Mouse (Mus musculus) thymus, adult 18-20 months (tissue): ENCODE results near the gene Lasp1.
"Not testable (repeated sequence)": the region's sequence is repeated elsewhere in the genome, so short reads cannot be mapped to it uniquely, and the experiment has no call there.

Source experiments
- DNase-seq, 2 experiments: peaks; one replicate each; pipeline ENCODE4 v3.0.0; 2022; ENCODE audit warnings: mixed read lengths in 2 of 2

The Lasp1 gene

GRCm38 (mm10) chr11:97830501-97830900 is 31.7 kb downstream of the Lasp1 start:
- no peak for DNase-seq

- DNase-seq = no peak
Measured at GRCm38 (mm10) chr11:97832001-97832400, 33.2 kb downstream of the Lasp1 start.

- DNase-seq = no peak
Measured at GRCm38 (mm10) chr11:97833352-97833751, 34.6 kb downstream of the Lasp1 start.

- DNase-seq = no peak
Measured at GRCm38 (mm10) chr11:97836541-97836940, 37.7 kb downstream of the Lasp1 start.

GRCm38 (mm10) chr11:97837051-97837450 is 38.3 kb downstream of the Lasp1 start:
- not testable (repeated sequence) for DNase-seq

- DNase-seq = no peak
Measured at GRCm38 (mm10) chr11:97837641-97838149, 38.9 kb downstream of the Lasp1 start.

GRCm38 (mm10) chr11:97838779-97839440 is 40.1 kb downstream of the Lasp1 start:
- DNase-seq = no peak

GRCm38 (mm10) chr11:97839441-97840134 is 40.8 kb downstream of the Lasp1 start:
- DNase-seq = no peak

GRCm38 (mm10) chr11:97840135-97840490 is 41.3 kb downstream of the Lasp1 start:
- DNase-seq = no peak

GRCm38 (mm10) chr11:97840539-97840954 is 41.7 kb downstream of the Lasp1 start, which contains the start of gene B230217C12Rik:
Gene B230217C12Rik, plus strand, starts transcription at chr11:97840780.
- no peak for DNase-seq

- peak; percentile 51 to 68 for DNase-seq
Measured at GRCm38 (mm10) chr11:97840991-97841661, 42.3 kb downstream of the Lasp1 start.

GRCm38 (mm10) chr11:97842001-97842400 is 43.2 kb downstream of the Lasp1 start:
- DNase-seq = no peak

GRCm38 (mm10) chr11:97850367-97850766 is 51.6 kb downstream of the Lasp1 start:
- DNase-seq = no peak

GRCm38 (mm10) chr11:97851601-97852000 is 52.8 kb downstream of the Lasp1 start:
- DNase-seq = no peak

- no peak for DNase-seq
Measured at GRCm38 (mm10) chr11:97855473-97855872, 56.7 kb downstream of the Lasp1 start.

- no peak for DNase-seq
Measured at GRCm38 (mm10) chr11:97862148-97862547, 63.3 kb downstream of the Lasp1 start.

GRCm38 (mm10) chr11:97865421-97865820 is 66.6 kb downstream of the Lasp1 start:
- no peak for DNase-seq

GRCm38 (mm10) chr11:97866091-97866888 is 67.5 kb downstream of the Lasp1 start:
- DNase-seq = no peak

- no peak for DNase-seq
Measured at GRCm38 (mm10) chr11:97867591-97867990, 68.8 kb downstream of the Lasp1 start.

- DNase-seq = not testable (repeated sequence)
Measured at GRCm38 (mm10) chr11:97872378-97872777, 73.6 kb downstream of the Lasp1 start.

- DNase-seq = no peak
Measured at GRCm38 (mm10) chr11:97874396-97874795, 75.6 kb downstream of the Lasp1 start.

- no peak for DNase-seq
Measured at GRCm38 (mm10) chr11:97877341-97877740, 78.5 kb downstream of the Lasp1 start.

- DNase-seq = no peak
Measured at GRCm38 (mm10) chr11:97880362-97880761, 81.6 kb downstream of the Lasp1 start.
